Mouse (Mus musculus): ENCODE data around the gene Nkd1. TPM values are rescaled to one million over a fixed set of nuclear protein-coding genes. Genes with fewer than 3 reads are reported as not detected.

Nkd1 gene
- polyA plus RNA-seq (2015; fragmentation: Illumina TruSeq; extraction: RNeasy Lipid Tissue Mini Kit (QIAGEN cat#74804); ENCODE audit: low read depth, low replicate concordance) = 16.5 TPM

GRCm38 (mm10) chr8:88520985-88521527 lies at the start of gene Nkd1:
Nkd1 (plus strand) TSS chr8:88521354.

DNA sequence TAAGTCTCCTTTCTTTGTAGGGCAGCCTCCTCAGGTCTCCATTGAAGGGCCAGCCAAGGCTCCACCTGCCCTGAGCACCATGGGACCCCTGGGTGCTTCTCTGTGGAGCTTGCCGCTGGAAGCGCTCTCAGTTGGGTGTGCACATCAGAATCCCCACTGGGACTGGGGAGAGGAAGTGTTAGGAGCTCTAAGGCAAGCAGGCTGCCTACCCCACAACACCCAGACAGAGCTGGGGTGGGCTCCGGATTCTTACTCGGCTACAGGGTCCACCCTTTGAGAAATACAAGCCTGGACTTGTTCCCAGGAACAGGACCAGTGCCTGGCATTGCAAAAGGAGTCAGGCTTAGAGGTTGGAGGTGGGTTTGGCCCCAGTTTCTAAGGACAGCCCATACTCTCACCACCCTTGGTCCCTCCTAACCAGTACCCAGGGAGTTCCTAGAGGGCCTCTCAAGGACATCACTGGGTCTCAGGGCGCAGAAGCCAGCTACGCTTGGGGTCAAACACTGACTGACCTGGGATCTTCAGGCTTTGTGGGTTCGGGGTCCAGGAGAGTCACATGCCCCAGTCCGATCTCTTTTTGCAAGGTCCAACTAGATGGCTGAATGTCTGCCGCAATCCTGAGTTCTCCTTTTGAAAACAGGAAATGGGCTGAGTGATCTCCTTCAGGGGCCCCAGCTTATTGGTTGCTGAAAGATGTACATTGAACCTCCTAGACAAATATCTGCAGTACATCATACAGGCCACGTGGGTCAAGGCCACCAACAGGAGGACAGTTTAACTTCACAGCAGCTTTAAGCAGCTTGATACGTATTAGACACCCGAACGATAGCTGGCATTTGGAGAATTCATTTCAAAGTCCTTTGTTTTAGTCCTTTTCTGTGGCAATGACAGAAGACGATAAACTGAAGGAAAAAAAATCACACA lies 114.6 kb downstream of the Nkd1 start, which contains the start of gene Snx20:
Gene Snx20, minus strand, starts transcription at position 655 of the 924 bp plus-strand sequence.

Other genes with a start within 250 kb of the Nkd1 start
- 3.9 TPM for gene Adcy7, start 249.0 kb upstream of the Nkd1 start, polyA plus RNA-seq (2015; fragmentation: Illumina TruSeq; extraction: RNeasy Lipid Tissue Mini Kit (QIAGEN cat#74804); ENCODE audit: low read depth, low replicate concordance)
- gene Brd7, start 159.2 kb upstream of the Nkd1 start, polyA plus RNA-seq (2015; fragmentation: Illumina TruSeq; extraction: RNeasy Lipid Tissue Mini Kit (QIAGEN cat#74804); ENCODE audit: low read depth, low replicate concordance) = 54.2 TPM
- gene Snx20, start 114.8 kb downstream of the Nkd1 start, polyA plus RNA-seq (2015; fragmentation: Illumina TruSeq; extraction: RNeasy Lipid Tissue Mini Kit (QIAGEN cat#74804); ENCODE audit: low read depth, low replicate concordance) = 1.4 TPM
- gene Nod2, start 126.0 kb downstream of the Nkd1 start, polyA plus RNA-seq (2015; fragmentation: Illumina TruSeq; extraction: RNeasy Lipid Tissue Mini Kit (QIAGEN cat#74804); ENCODE audit: low read depth, low replicate concordance) = 0.54 TPM
- 55.3 TPM for gene Cyld, start 175.7 kb downstream of the Nkd1 start, polyA plus RNA-seq (2015; fragmentation: Illumina TruSeq; extraction: RNeasy Lipid Tissue Mini Kit (QIAGEN cat#74804); ENCODE audit: low read depth, low replicate concordance)

Measured in brain, adult 10 weeks (tissue).